Mouse (Mus musculus) layer of hippocampus, adult 9-11 months (tissue): ENCODE measurements around the gene Rnf220.

Experiments used
- DNase-seq: peaks from one replicate; pipeline ENCODE4 v3.0.0; 2022

The Rnf220 gene

DNA sequence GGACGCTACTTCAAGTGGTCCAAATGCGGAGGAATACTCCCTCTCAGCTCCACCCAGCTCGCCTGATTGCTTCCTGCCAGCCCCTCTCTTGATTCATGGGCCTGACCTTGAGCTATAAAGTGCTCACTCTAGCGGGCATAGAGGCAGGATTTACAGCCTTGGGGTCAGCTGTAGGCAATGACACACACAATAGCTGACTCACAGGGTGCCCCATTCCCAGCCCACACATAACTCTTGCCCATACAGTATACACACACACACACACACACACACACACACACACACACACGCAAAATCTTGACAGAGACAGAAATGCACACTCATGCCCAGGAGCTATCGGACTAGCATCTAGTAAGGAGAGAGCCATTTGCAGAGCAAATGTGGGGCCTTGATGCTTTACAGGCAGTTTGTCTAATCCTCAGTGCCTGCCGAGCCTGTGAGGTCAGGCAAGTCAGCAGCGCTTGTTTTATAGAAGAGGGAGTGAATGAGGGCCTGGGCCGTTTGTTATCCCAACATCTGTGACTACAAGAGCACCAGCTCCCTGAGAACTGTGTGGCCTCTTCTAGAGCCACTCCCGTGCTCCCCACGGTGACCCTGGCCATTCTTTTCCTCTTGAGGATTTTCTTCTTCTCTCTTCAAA, 165.9 kb downstream of the Rnf220 start:
- no peak for DNase-seq

GRCm38 (mm10) chr4:117330132-117330531, 166.7 kb downstream of the Rnf220 start:
- DNase-seq = no peak

- no peak for DNase-seq
Observed at GRCm38 (mm10) chr4:117326915-117327314, 169.9 kb downstream of the Rnf220 start.

GRCm38 (mm10) chr4:117325076-117325475, 171.8 kb downstream of the Rnf220 start:
- DNase-seq = no peak

GRCm38 (mm10) chr4:117323515-117324344, 173.1 kb downstream of the Rnf220 start:
- DNase-seq = peak; percentile 38

- DNase-seq = no peak
Observed at GRCm38 (mm10) chr4:117321011-117321410, 175.8 kb downstream of the Rnf220 start.

DNA sequence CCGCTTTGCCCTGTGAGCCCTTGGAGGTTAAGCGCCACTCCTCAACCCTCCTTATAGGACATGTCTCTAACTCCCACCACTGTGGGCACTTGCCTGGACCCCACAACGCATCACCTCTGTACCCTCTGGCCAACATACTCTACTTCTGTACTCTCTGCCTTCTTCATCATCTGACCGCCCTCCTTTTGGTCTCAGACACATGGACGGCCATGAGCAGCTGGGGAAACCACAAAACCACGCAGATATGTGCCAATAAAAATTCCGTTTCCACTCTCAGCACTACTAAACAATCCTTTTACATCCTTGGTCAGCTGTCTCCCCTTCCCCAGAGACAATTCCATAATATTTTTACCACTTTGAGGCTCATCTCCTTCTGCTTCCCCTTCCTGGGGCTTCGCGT, 178.3 kb downstream of the Rnf220 start:
- DNase-seq = no peak

DNA sequence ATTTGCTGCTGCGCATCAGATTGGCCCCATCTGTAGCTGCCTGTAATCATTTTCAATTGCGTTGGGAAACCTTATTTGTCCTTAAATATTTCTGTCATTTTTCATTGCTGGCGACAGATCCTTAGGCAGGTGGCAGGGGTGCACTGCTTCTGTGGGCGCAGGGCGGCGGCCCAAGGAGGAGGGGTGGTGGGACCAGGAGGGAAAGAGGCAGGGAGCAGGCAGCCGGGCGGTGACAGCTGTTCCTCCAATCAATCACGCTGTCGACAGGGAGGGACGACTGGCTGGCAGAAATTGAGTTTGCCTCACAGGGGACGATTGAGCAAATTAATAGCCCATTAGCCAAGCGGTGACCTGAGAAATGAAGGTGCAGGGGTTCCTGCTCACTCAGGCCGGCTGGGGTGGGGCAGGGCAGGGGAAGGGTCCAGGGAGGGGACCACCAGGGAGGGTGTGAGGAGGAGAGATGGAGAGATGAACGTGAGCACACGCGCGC, 179.1 kb downstream of the Rnf220 start:
- peak; percentile 25 for DNase-seq

DNA sequence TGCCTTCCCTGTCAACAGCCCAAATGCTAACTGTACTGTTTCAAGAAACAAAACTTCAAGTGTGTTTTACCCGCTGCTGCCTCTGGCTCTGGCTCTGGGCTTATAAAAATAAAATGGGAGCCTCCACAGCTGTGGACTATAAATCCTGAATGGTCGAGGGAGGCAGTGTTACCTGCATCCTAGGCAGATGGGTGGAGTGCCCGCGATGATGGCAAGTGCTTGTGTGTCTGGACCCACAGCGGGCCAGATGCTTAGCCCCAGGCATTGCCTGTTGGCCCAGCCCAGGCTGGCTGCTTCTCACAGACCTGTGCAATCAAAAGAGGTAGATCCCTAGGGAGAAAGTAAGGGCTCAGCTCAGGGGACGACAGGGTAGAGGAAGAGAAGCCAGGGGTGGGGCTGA, 180.1 kb downstream of the Rnf220 start:
- DNase-seq = no peak

DNA sequence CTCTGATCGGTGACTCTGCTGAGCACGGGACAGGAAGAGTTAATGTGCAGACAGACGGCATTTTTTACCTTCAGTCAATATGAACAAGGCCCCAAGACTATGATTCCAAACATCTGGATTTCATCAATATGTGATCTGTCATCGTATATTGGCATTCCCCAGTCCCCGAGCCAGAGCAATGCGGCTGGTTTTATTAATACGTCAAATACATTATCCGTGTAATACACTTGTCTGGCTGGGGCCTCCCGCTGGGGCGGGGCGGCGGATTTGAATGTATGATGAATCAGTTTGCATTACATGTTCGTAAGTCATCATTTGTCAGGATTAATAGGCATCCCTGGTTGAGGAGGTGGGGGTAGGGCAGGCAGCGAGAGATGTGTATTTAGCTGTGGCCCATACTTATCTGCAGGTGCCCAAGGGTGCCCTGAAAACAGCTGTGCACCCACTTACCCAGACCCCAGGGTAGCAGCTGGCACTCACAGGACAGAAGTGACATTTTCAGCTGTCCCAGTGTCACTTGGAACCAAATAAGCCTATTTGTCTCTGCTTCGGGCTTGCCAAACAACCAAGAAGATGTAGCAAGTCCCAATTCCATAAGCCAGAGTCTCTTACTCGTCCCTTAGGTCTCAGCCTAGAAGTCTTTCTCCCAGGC, 181.9 kb downstream of the Rnf220 start:
- no peak for DNase-seq

- no peak for DNase-seq
Observed at GRCm38 (mm10) chr4:117313085-117313424, 183.8 kb downstream of the Rnf220 start.

DNA sequence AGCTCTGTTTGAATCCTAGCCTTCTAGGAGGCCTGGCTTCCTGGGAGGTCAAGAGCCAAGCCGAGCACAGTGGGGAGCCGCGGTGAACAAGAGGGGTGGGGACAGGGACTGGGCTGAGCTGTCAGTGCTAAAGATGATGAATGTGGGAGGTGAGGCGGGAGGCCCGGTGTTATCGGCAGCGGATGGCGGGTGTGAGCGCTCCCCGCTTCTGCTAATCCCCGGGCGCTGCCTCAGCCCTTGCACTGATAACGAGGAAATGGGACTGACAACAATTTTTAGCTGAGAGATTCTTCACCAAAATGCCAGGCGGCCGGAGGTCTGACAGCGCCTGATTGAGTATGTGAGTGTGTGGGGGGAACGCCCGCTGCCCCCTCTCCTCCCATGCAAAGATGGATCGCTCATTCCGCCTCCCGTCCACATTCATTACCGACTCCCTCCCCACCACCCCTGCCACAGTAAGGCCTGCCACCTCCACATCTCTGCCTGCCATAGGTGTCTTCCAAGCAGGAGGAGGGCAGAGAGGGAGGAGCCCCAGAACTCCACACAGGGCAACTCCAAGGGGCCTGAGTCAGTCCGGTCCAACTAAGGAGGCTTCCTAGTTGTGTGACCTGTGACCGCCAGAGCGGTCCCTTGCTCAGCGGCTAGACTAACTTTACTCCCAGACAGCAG, 184.3 kb downstream of the Rnf220 start:
- no peak for DNase-seq

DNA sequence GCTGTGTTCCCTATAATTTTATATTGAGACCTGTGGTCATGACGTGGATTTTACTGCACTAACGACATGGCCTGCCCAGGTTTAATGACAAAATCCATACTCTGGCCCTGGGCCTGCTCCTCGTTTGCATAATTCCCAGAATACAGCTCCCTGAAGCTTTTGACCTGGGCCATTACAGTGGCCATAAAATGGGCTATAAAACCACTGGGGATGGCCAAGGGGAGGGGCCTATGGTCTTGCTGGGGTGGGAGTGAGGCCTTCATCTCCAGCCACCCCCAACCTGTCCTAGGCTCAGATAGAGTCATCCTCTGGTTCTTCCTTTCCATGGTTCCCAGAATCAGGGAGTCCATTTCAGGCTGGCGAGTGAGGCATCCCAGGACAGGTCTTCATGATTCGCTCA, 185.0 kb downstream of the Rnf220 start:
- no peak for DNase-seq

GRCm38 (mm10) chr4:117309427-117309826, 187.4 kb downstream of the Rnf220 start:
- no peak for DNase-seq

- no peak for DNase-seq
Observed at GRCm38 (mm10) chr4:117307270-117307669, 189.6 kb downstream of the Rnf220 start.

DNA sequence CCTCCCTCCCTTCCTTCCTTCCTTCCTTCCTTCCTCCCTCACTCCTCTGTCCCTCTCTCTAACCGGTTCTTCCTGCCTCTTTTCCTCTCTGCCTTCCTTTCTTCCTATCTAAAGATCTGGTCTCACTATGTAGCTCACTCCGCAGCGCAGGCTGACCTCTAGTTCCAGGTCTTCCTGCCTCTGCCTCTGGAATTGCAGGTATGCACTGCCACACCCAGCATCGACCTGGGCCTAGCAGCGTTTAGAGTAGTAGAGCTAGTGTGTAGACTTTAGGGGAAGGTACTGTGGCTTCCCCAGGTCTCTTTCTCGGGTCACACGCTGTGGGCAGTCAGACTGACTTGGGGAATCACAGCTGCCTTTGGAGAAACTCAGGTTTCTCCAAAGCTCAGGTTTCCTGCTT, 191.4 kb downstream of the Rnf220 start:
- no peak for DNase-seq

- no peak for DNase-seq
Observed at GRCm38 (mm10) chr4:117304239-117305025, 192.4 kb downstream of the Rnf220 start.

DNA sequence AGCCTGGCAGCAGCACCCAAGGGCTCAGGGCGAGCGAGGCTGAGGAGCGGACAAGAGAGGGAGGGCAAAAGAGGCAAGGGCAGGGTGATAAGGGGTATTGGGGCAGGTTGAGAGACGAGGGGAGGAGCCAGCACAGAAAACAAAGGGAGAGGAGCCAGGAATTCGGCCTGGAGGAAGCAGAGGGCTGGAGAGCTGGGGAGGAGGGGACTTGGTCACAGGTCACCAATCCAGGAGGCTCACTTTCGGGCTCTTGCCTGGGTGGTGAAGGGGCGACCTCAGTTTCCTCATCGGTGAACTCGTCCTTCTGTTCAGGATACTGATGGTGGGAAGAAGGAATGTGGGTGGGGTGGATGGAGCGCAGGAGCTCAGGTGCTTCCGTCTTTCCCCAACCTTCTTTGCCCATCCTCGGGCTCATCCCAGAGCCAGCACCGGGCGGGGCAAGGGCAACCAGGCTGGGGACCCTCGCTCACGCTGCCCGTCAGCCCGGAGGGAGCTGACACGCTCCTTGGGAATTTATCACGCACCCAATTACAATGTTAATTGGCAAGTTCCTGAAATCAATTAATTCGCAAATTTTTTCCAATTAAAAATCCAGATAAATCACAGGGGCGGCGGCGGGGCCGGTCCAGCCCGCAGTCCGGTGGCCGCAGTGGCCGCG, 193.1 kb downstream of the Rnf220 start:
- DNase-seq = no peak

GRCm38 (mm10) chr4:117302027-117302806, 194.6 kb downstream of the Rnf220 start:
- DNase-seq = no peak

DNA sequence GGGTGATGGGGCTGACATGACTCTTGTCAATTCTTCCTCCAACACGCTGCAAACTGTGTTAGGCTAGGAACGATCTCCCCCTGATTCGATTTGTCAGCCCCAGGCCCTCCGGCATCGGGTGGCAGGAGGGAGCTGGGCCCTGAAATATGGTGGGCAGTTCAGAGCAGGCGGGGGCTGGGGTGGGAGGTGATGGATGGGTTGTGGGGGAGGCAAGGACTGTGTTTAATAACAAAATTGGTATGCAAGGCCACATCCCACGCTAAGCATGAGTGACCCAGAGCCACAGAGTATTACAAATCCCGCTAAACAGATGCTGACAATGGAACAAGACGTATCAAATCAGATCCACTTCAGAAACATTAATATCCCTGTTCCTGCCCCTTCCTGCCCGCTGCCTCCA, 196.9 kb downstream of the Rnf220 start:
- DNase-seq = no peak

DNA sequence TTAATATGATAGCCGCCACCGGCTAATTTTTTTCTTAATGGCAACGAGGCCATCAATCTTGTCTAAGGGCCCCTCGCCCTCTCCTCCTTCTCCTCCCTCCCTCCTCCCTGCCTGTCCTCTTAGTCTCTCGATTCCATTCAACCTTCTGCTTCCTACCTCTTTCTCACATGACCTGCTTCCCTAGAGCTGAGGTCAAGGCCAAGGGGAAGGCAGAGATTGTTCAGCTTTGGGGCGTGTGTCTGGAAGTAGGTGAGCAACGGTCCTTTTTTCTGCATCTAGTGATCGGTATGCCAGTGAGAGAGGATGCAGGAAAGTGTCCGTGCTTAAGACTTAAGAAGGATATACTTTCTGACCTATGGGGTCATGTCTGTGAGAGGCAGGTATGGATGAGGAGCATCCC, 199.0 kb downstream of the Rnf220 start:
- DNase-seq = no peak
